Mouse (Mus musculus): ENCODE results near the gene Ddc.

GRCm38 (mm10) chr11:11824970-11825635 is 72.8 kb downstream of the Ddc start:
- TF ChIP-seq CTCF (IDR thresholded peaks at IDR 0.05; ENCODE audit: low read depth, low read length): no peak
- TF ChIP-seq GATA1 (IDR thresholded peaks at IDR 0.05; ENCODE audit: borderline replicate concordance, low read length): no peak
- no peak for TF ChIP-seq POLR2AphosphoS5 (IDR thresholded peaks at IDR 0.05; ENCODE audit: insufficient replicate concordance, low read depth, low read length)
- no peak for TF ChIP-seq TAL1 (conservative IDR thresholded peaks at IDR 0.05; ENCODE audit: low read depth, low read length)
- TF ChIP-seq GATA2 (IDR thresholded peaks at IDR 0.05; ENCODE audit: borderline replicate concordance, low read depth, low read length): no peak
